In genomic region chr6:32167725-32168124, GRCm38 (mm10) we compare ENCODE assay signal across 10 mouse cellular contexts.
DNase-seq lines count a peak whose midpoint lies in the region; ATAC-seq and TF ChIP-seq lines count a peak whose summit lies in the region.
"Had no signal": no experiment of that assay in that cellular context is flagged by ENCODE, and none has a peak within 500 bp of the region (broad histone marks: within the 10 kb centered on the region; RNA-seq: fewer than 3 reads in every experiment).

No protein-coding gene starts in this region.

- WGBS in liver, adult 2 months: 18% methylated on average over 1 of the region's 1 CpGs
- 61% methylated on average over 1 of the region's 1 CpGs for WGBS in liver, embryonic 12.5 days (ENCODE audit: insufficient replicate concordance)
- 48% methylated on average over 1 of the region's 1 CpGs for WGBS in kidney, embryonic 15.5 days

- TF ChIP-seq POLR2A in liver, adult 2 months (IDR thresholded peaks at IDR 0.05; ENCODE audit: extremely low read depth, insufficient read depth, low read length): no peak

- H3K36me3 ChIP-seq in liver, adult 2 months (ENCODE audit: control insufficient read depth, insufficient read depth, low read length): no peaks in the 10 kb centered on the region
- H3K36me3 ChIP-seq in liver, embryonic 12.5 days: no peaks in the 10 kb centered on the region
- H3K36me3 ChIP-seq in kidney, embryonic 15.5 days: no peaks in the 10 kb centered on the region
- H3K36me3 ChIP-seq: embryonic facial prominence, embryonic 15.5 days had no signal

- TF ChIP-seq CTCF in liver, adult 2 months (IDR thresholded peaks at IDR 0.05; ENCODE audit: low read depth, low read length): no peak

- H3K27ac ChIP-seq in liver, adult 2 months (replicated peaks; ENCODE audit: insufficient read depth, low read depth, low read length): no peak overlapping the region
- H3K27ac ChIP-seq in liver, embryonic 12.5 days: no peak overlapping the region
- no peak overlapping the region for H3K27ac ChIP-seq in kidney, embryonic 15.5 days
- H3K27ac ChIP-seq: embryonic facial prominence, embryonic 15.5 days had no signal

- peak; percentile 76 for DNase-seq in liver, adult 2 months (ENCODE audit: extremely low read depth, low read depth, low spot score)
- peak; percentile 66 for DNase-seq in cerebellum, adult 11-12 months
- DNase-seq in fibroblast of lung, adult 2 months (ENCODE audit: low read depth): peak; percentile 83
- DNase-seq in lung, postnatal 4 days: peak; percentile 33 to 40
- no peak for DNase-seq in left cerebral cortex, adult 11 months (ENCODE audit: low spot score)
- no peak for DNase-seq in layer of hippocampus, postnatal 10 days (ENCODE audit: low spot score in 2 of 2)
- DNase-seq: layer of hippocampus, adult 9-11 months had no signal

- H3K4me3 ChIP-seq in liver, adult 2 months (ENCODE audit: insufficient read depth, low read depth, low read length): no peak overlapping the region
- H3K4me3 ChIP-seq in liver, embryonic 12.5 days: no peak overlapping the region
- H3K4me3 ChIP-seq in kidney, embryonic 15.5 days (replicated peaks): no peak overlapping the region
- H3K4me3 ChIP-seq: embryonic facial prominence, embryonic 15.5 days had no signal

- no peaks in the 10 kb centered on the region for H3K4me1 ChIP-seq in liver, adult 2 months (ENCODE audit: control insufficient read depth, insufficient read depth, low read length)
- no peaks in the 10 kb centered on the region for H3K4me1 ChIP-seq in liver, embryonic 12.5 days
- no peaks in the 10 kb centered on the region for H3K4me1 ChIP-seq in kidney, embryonic 15.5 days
- H3K4me1 ChIP-seq: embryonic facial prominence, embryonic 15.5 days had no signal

- no peaks in the 10 kb centered on the region for H3K9me3 ChIP-seq in liver, embryonic 12.5 days (replicated peaks)
- H3K9me3 ChIP-seq in kidney, embryonic 15.5 days (replicated peaks): no peaks in the 10 kb centered on the region
- H3K9me3 ChIP-seq: embryonic facial prominence, embryonic 15.5 days had no signal

- no peak for ATAC-seq in liver, embryonic 12.5 days
- ATAC-seq in kidney, embryonic 15.5 days (replicated peaks; ENCODE audit: low FRiP score): no peak

- H3K79me2 ChIP-seq in liver, adult 2 months (ENCODE audit: control insufficient read depth, insufficient read depth, low read length): no peaks in the 10 kb centered on the region

- no peak overlapping the region for H3K9ac ChIP-seq in liver, adult 2 months (ENCODE audit: low read depth, low read length)
- H3K9ac ChIP-seq in liver, embryonic 12.5 days: no peak overlapping the region
- no peak overlapping the region for H3K9ac ChIP-seq in kidney, embryonic 15.5 days
- H3K9ac ChIP-seq: embryonic facial prominence, embryonic 15.5 days had no signal

- no peaks in the 10 kb centered on the region for H3K27me3 ChIP-seq in liver, adult 2 months (ENCODE audit: control insufficient read depth, insufficient read depth, low read length)
- no peaks in the 10 kb centered on the region for H3K27me3 ChIP-seq in liver, embryonic 12.5 days (replicated peaks)
- H3K27me3 ChIP-seq in kidney, embryonic 15.5 days: no peaks in the 10 kb centered on the region
- H3K27me3 ChIP-seq: embryonic facial prominence, embryonic 15.5 days had no signal

- H3K4me2 ChIP-seq in liver, embryonic 12.5 days: no peak overlapping the region
- no peak overlapping the region for H3K4me2 ChIP-seq in kidney, embryonic 15.5 days
- H3K4me2 ChIP-seq: embryonic facial prominence, embryonic 15.5 days had no signal

Comparison
In these comparisons a context has a peak if more than half of its experiments do, and no peak if none do; other contexts are left out.
1. DNase-seq: peak in liver, adult 2 months (single experiment), cerebellum, adult 11-12 months (single experiment), fibroblast of lung, adult 2 months (single experiment) and lung, postnatal 4 days (2 of 2); none in left cerebral cortex, adult 11 months (single experiment) and layer of hippocampus, postnatal 10 days (0 of 2).